Mouse (Mus musculus) stomach, postnatal 0 days (tissue): ENCODE results near the gene Plekhs1. TPM values are rescaled to one million over a fixed set of nuclear protein-coding genes. Genes with fewer than 3 reads are reported as not detected.

ENCODE experiments used
- ATAC-seq: fragments of 200-750 bp; cut with Nextera tagmentation; 2 replicates; pipeline ENCODE4 v1.8.0; 2017; ENCODE audit not compliant: low FRiP score, low TSS enrichment
- DNase-seq: peaks from one replicate; pipeline ENCODE4 v3.0.0-alpha.2; 2016; ENCODE audit warnings: low spot score
- H3K27ac ChIP-seq: fragments of 300-500 bp; sonication (generic); replicated peaks from 2 replicates; pipeline ENCODE4 v1.5.1; 2014; ENCODE audit warnings: mild to moderate bottlenecking, control low read depth
- H3K27me3 ChIP-seq: fragments of 300-500 bp; sonication (generic); 2 replicates; pipeline ENCODE4 v1.6.1; 2014; ENCODE audit warnings: low read length; ENCODE audit not compliant: control insufficient read depth, insufficient read depth
- H3K36me3 ChIP-seq: fragments of 300-500 bp; sonication (generic); 2 replicates; pipeline ENCODE4 v1.6.1; 2014; ENCODE audit warnings: low read length, mixed read lengths; ENCODE audit not compliant: control insufficient read depth, insufficient read depth
- H3K4me1 ChIP-seq: fragments of 300-500 bp; sonication (generic); replicated peaks from 2 replicates; pipeline ENCODE4 v1.6.1; 2014; ENCODE audit warnings: antibody characterized with exemption; ENCODE audit not compliant: control insufficient read depth, insufficient read depth
- H3K4me2 ChIP-seq: fragments of 300-500 bp; sonication (generic); replicated peaks from 2 replicates; pipeline ENCODE4 v1.6.1; 2014; ENCODE audit warnings: low read depth, mild to moderate bottlenecking, control low read depth, moderate library complexity
- H3K4me3 ChIP-seq: fragments of 300-500 bp; sonication (generic); 2 replicates; pipeline ENCODE4 v1.5.1; 2014; ENCODE audit warnings: low read depth, low read length, control low read depth
- H3K9ac ChIP-seq: fragments of 300-500 bp; sonication (generic); 2 replicates; pipeline ENCODE4 v1.6.1; 2014; ENCODE audit warnings: mild to moderate bottlenecking, low read length, control low read depth, mixed read lengths
- H3K9me3 ChIP-seq: fragments of 300-500 bp; sonication (generic); 2 replicates; pipeline ENCODE4 v1.6.1; 2016; ENCODE audit warnings: low read length; ENCODE audit not compliant: control insufficient read depth
- CTCF ChIP-seq: IDR thresholded peaks from 2 replicates; pipeline ENCODE4 v1.5.1; 2016; ENCODE audit warnings: antibody characterized with exemption, low read depth, mild to moderate bottlenecking, moderate library complexity
- EP300 ChIP-seq: optimal IDR thresholded peaks from 2 replicates; pipeline ENCODE3; 2016; ENCODE audit warnings: antibody characterized with exemption
- WGBS: fragments of 180-500 bp; shearing (Covaris S2); extraction: QIAGEN DNeasy Blood & Tissue Kit; methylation state at CpG from one replicate; pipeline ENCODE4 v1.1.7; 2014; 5-methylcytosine and 5-hydroxymethylcytosine counted together
- polyA plus RNA-seq: library from polyadenylated mRNA; unstranded; fragments of >200 nt; fragmentation: Nextera tagmentation; extraction: Ambion mirVana; gene quantifications from 2 replicates; pipeline ENCODE4 v1.2.1, GENCODE M21; 2015

Gene Plekhs1
- polyA plus RNA-seq, 1 experiment from 2014 or later = 3.4 TPM

DNA sequence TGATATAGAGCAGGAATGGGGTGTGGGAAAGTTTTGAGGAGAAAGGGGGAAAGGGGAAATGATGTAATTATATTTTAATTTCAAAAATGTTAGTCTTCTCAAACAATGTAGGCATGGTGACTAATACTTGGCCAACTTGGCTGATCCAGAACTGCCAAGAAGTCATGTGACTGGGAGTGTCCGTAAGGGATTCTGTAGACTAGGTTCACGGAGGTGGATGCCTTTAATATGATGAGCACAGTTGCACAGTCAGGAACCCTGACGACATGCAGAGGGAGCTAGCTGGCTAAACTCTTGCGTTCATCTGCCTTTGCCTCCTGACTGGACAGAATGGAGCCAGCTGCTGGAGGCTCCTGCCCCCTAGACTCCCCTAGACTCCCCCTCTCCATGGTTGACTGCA is 9.6 kb upstream of the Plekhs1 start:
- 61% methylated on average over 4 of the region's 4 CpGs for WGBS
- Histone ChIP-seq H3K9me3 (no peaks in the 10 kb centered on the region), H3K4me1 (no peaks in the 10 kb centered on the region), H3K36me3 (no peaks in the 10 kb centered on the region), H3K27me3 (no peaks in the 10 kb centered on the region), H3K9ac (no peak overlapping the region), H3K4me2 (no peak overlapping the region), H3K27ac (no peak overlapping the region), H3K4me3 (no peak overlapping the region)
- no peak for TF ChIP-seq EP300
- TF ChIP-seq CTCF = peak; percentile 11; the same call in 1 of the 2 replicates
- no peak for DNase-seq
- peak; percentile 59; the same call in 1 of the 2 replicates for ATAC-seq

DNA sequence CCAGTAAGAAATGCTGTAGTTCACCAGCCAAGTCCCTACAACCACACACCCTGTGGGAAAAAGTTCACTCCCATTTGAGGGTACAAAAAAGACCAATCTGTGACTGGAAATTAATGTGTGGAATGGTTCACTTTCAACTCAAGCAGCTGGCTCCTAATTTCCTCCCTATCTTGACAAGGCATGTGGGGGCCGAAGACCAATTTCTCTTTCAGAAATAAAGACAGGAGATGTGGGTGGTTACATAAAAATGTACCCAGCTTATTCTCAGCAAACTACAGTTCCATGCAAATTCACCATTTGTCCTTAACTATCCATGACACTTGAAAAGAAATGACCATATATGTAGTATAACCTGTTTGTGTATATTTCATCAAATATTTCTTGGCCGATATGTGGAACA is 9.0 kb upstream of the Plekhs1 start:
- no peaks in the 10 kb centered on the region for H3K4me1 ChIP-seq
- no peak overlapping the region for H3K27ac ChIP-seq
- no peak for TF ChIP-seq CTCF
- TF ChIP-seq EP300 = no peak
- DNase-seq = no peak
- H3K4me2 ChIP-seq = no peak overlapping the region
- H3K36me3 ChIP-seq = no peaks in the 10 kb centered on the region
- no peaks in the 10 kb centered on the region for H3K27me3 ChIP-seq
- no peak for ATAC-seq
- H3K9me3 ChIP-seq = no peaks in the 10 kb centered on the region
- WGBS = 59% methylated on average over 2 of the region's 2 CpGs
- H3K9ac ChIP-seq = no peak overlapping the region
- no peak overlapping the region for H3K4me3 ChIP-seq

DNA sequence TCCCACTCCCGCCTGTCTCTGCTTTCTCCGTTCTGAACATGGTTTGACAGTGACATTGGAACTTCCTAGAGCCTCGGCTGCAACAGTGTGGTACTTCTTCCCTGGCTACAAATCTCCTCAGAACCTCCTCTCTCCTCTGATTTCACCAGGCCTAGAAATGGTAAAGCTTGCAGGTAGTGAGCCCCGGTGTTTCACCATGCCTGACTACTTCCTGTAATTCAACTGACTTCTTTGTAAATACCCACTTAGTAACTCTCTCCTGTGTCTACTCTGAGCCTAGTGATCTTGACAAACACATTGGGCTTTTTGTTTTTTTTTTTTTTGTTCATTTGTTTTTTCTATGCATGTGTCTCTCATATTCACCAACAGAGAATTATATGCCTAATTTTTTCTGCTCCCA is 6.6 kb upstream of the Plekhs1 start:
- Histone ChIP-seq H3K9me3 (no peaks in the 10 kb centered on the region), H3K27me3 (no peaks in the 10 kb centered on the region), H3K4me2 (no peak overlapping the region), H3K36me3 (no peaks in the 10 kb centered on the region), H3K9ac (no peak overlapping the region), H3K27ac (no peak overlapping the region), H3K4me3 (no peak overlapping the region), H3K4me1 (no peaks in the 10 kb centered on the region)
- DNase-seq (no peak), ATAC-seq (no peak)
- TF ChIP-seq EP300 (no peak), CTCF (no peak)
- WGBS = 75% methylated on average over 4 of the region's 4 CpGs

DNA sequence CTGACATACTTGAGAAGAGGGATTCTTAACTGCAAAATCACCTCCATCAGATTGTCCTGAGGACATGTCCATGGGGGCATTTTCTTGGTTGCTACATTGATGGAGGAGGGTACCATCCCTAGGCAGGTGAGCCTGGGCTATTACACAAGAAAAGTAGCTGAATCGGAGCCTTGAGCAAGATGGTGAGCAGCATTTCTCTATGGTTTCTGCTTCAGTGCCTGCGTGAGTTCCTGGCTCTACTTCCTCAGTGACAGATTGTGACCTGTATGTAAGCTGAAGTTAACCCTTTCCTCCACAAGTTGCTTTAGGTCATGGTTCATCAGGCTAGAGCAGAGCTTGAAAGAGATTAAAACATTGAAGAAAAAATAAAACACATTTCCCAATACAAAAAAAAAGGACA is 6.1 kb upstream of the Plekhs1 start:
- 45% methylated on average over 2 of the region's 2 CpGs for WGBS

DNA sequence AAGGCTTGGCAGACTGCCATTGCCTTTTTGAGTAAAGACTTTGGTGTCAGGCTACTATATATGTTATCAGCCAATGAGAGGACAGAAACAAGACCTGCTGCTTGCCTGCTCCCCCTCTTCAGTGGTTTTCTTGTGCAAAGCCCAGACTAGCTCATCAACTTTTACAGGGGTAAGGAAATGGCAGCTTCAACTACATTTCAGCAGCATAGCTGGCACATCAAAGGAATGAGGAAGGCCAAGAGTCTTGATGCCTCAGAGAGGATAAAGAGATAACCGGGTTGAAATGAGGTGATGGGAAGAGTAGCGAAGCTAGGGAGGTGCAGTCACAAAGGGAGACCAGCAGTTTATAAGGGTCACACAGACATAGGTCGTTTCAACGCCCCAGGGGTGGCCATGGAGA is 3.9 kb upstream of the Plekhs1 start:
- no peak for TF ChIP-seq EP300
- no peak for TF ChIP-seq CTCF
- no peak overlapping the region for H3K9ac ChIP-seq
- no peaks in the 10 kb centered on the region for H3K27me3 ChIP-seq
- 93% methylated on average over 4 of the region's 4 CpGs for WGBS
- no peak overlapping the region for H3K4me2 ChIP-seq
- no peaks in the 10 kb centered on the region for H3K36me3 ChIP-seq
- H3K4me1 ChIP-seq = no peaks in the 10 kb centered on the region
- no peak for ATAC-seq
- H3K27ac ChIP-seq = no peak overlapping the region
- no peak for DNase-seq
- no peak overlapping the region for H3K4me3 ChIP-seq
- no peaks in the 10 kb centered on the region for H3K9me3 ChIP-seq

More for the DNA sequence above, 6.1 kb upstream of the Plekhs1 start:
- DNase-seq (no peak), ATAC-seq (no peak)
- Histone ChIP-seq H3K27me3 (no peaks in the 10 kb centered on the region), H3K4me3 (no peak overlapping the region), H3K36me3 (no peaks in the 10 kb centered on the region), H3K4me1 (no peaks in the 10 kb centered on the region), H3K9ac (no peak overlapping the region), H3K4me2 (no peak overlapping the region), H3K27ac (no peak overlapping the region), H3K9me3 (no peaks in the 10 kb centered on the region)
- TF ChIP-seq EP300 (no peak), CTCF (no peak)

DNA sequence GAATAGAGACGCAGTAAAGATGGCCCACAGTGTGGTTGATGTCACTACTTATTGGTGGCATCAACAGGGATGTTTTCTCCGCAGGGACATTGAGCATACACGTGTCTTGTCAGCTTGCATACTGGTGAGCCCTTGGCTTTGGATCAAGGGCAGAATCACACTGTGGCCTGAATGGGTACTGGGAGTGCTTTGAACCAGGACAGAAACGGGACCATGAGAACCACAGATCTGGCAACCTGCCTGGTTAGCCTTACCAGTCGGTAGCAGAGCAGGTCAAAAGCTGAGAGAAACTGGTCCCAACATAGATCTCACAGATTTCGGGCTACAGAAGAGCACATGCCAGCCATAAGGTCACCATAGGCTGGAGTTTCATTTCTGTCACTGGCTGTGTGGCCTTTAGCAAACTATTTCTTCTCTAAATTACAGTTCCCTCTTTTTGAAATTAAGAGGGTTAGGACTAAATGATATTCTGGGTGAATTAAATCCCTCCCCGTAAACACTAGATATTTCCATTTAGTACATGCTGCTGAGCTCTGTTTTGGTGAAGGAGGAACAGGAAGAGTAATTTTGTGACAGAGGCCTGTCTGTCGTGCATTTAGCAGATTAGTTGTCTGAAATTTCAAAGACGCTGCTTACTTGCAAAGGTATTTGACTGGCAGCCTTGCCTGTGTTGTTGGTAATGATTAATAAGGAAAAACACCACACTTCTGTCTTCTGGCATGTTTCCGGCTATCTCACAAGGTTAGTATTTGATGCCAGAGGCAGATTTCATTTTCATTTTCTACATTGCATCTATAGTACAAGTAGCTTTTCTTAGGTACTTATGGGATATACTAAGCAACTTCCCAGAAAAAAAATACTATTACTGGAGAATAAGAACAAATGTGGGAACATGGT is 2.0 kb upstream of the Plekhs1 start:
- H3K9me3 ChIP-seq = no peaks in the 10 kb centered on the region
- H3K4me2 ChIP-seq = no peak overlapping the region
- H3K27ac ChIP-seq = no peak overlapping the region
- no peak overlapping the region for H3K4me3 ChIP-seq
- no peaks in the 10 kb centered on the region for H3K27me3 ChIP-seq
- ATAC-seq (no peak), DNase-seq (no peak)
- TF ChIP-seq CTCF (no peak), EP300 (no peak)
- WGBS = 87% methylated on average over 10 of the region's 10 CpGs
- H3K36me3 ChIP-seq = no peaks in the 10 kb centered on the region
- H3K9ac ChIP-seq = no peak overlapping the region
- H3K4me1 ChIP-seq = no peaks in the 10 kb centered on the region
